ENCODE assay signal across 8 mouse cellular contexts in genomic region chr7:128529574-128530051, GRCm38 (mm10). TPM values are rescaled to one million over a fixed set of nuclear protein-coding genes. Genes with fewer than 3 reads are reported as not detected.
DNase-seq lines count a peak whose midpoint lies in the region; ATAC-seq and TF ChIP-seq lines count a peak whose summit lies in the region.

No protein-coding gene starts in this region.

- H3K9ac ChIP-seq in forebrain, embryonic 12.5 days = no peak overlapping the region
- H3K9ac ChIP-seq in hindbrain, embryonic 12.5 days = no peak overlapping the region
- no peak overlapping the region for H3K9ac ChIP-seq in neural tube, embryonic 15.5 days (replicated peaks)

- peak; percentile 61; the same call in 1 of the 2 replicates for ATAC-seq in forebrain, embryonic 12.5 days (ENCODE audit: low FRiP score)
- ATAC-seq in hindbrain, embryonic 12.5 days (ENCODE audit: low FRiP score) = peak; percentile 42; the same call in 1 of the 2 replicates
- peak; percentile 56; the same call in 1 of the 2 replicates for ATAC-seq in neural tube, embryonic 15.5 days (ENCODE audit: low FRiP score)

- DNase-seq in cerebellum, adult 9-10 months = peak; percentile 47
- DNase-seq in cerebellum, adult 11 months = no peak
- peak; percentile 75 for DNase-seq in Muller cell, postnatal 12 days (ENCODE audit: inconsistent ontology term)
- peak; percentile 63 to 74 for DNase-seq in lung, adult 18-20 months
- DNase-seq in kidney, adult 2 months = no peak

- H3K27me3 ChIP-seq in forebrain, embryonic 12.5 days = peaks cover 14% of the 10 kb centered on the region; the same call in 1 of the 2 replicates
- peaks cover 2% of the 10 kb centered on the region for H3K27me3 ChIP-seq in hindbrain, embryonic 12.5 days
- peaks cover 4% of the 10 kb centered on the region; the same call in 1 of the 2 replicates for H3K27me3 ChIP-seq in neural tube, embryonic 15.5 days (replicated peaks)
- H3K27me3 ChIP-seq in kidney, adult 2 months (replicated peaks; ENCODE audit: control insufficient read depth, insufficient read depth, low read length) = no peaks in the 10 kb centered on the region

- H3K4me3 ChIP-seq in forebrain, embryonic 12.5 days (replicated peaks) = no peak overlapping the region
- H3K4me3 ChIP-seq in hindbrain, embryonic 12.5 days = no peak overlapping the region
- H3K4me3 ChIP-seq in neural tube, embryonic 15.5 days (replicated peaks) = no peak overlapping the region
- H3K4me3 ChIP-seq in kidney, adult 2 months (ENCODE audit: insufficient read depth, low read depth, low read length) = no peak overlapping the region

- no peaks in the 10 kb centered on the region for H3K36me3 ChIP-seq in forebrain, embryonic 12.5 days (replicated peaks)
- no peaks in the 10 kb centered on the region for H3K36me3 ChIP-seq in hindbrain, embryonic 12.5 days
- H3K36me3 ChIP-seq in neural tube, embryonic 15.5 days = no peaks in the 10 kb centered on the region
- no peaks in the 10 kb centered on the region for H3K36me3 ChIP-seq in kidney, adult 2 months (ENCODE audit: control insufficient read depth, insufficient read depth, low read length)

- WGBS in forebrain, embryonic 12.5 days = 37% methylated on average over 14 of the region's 14 CpGs
- WGBS in hindbrain, embryonic 12.5 days = 52% methylated on average over 14 of the region's 14 CpGs
- 28% methylated on average over 14 of the region's 14 CpGs for WGBS in neural tube, embryonic 15.5 days
- 57% methylated on average over 14 of the region's 14 CpGs for WGBS in kidney, adult 2 months

- H3K4me2 ChIP-seq in forebrain, embryonic 12.5 days = no peak overlapping the region
- H3K4me2 ChIP-seq in hindbrain, embryonic 12.5 days (replicated peaks) = 0 out of 2 replicates have a peak overlapping the region, but pooled peaks have one; percentile 4
- no peak overlapping the region for H3K4me2 ChIP-seq in neural tube, embryonic 15.5 days

- no peaks in the 10 kb centered on the region for H3K9me3 ChIP-seq in forebrain, embryonic 12.5 days
- H3K9me3 ChIP-seq in hindbrain, embryonic 12.5 days (replicated peaks) = no peaks in the 10 kb centered on the region
- H3K9me3 ChIP-seq in neural tube, embryonic 15.5 days (replicated peaks) = no peaks in the 10 kb centered on the region

- TF ChIP-seq POLR2A in kidney, adult 2 months (IDR thresholded peaks at IDR 0.05; ENCODE audit: low read depth, low read length) = no peak

- H3K27ac ChIP-seq in forebrain, embryonic 12.5 days = peak overlapping the region; percentile 69
- H3K27ac ChIP-seq in hindbrain, embryonic 12.5 days = peak overlapping the region; percentile 78
- peak overlapping the region; percentile 68 for H3K27ac ChIP-seq in neural tube, embryonic 15.5 days (replicated peaks)
- no peak overlapping the region for H3K27ac ChIP-seq in kidney, adult 2 months (ENCODE audit: insufficient read depth, low read depth, low read length)

- TF ChIP-seq CTCF in kidney, adult 2 months (conservative IDR thresholded peaks at IDR 0.05; ENCODE audit: insufficient read depth, insufficient read length, low read depth, low read length) = no peak

- H3K4me1 ChIP-seq in forebrain, embryonic 12.5 days = peaks cover 52% of the 10 kb centered on the region
- peaks cover 43% of the 10 kb centered on the region for H3K4me1 ChIP-seq in hindbrain, embryonic 12.5 days
- peaks cover 53% of the 10 kb centered on the region for H3K4me1 ChIP-seq in neural tube, embryonic 15.5 days
- peaks cover 29% of the 10 kb centered on the region for H3K4me1 ChIP-seq in kidney, adult 2 months (ENCODE audit: control insufficient read depth, insufficient read depth, low read length)

RNA-seq across cellular contexts. Expression of gene Bag3, which starts 6.2 kb away (rescaled TPM):
- polyA plus RNA-seq in forebrain, embryonic 12.5 days (2016; fragmentation: Nextera tagmentation; extraction: Ambion mirVana) = 3.0 and 3.6 TPM in 2 replicates
- 5.6 and 6.4 TPM in 2 replicates for polyA plus RNA-seq in hindbrain, embryonic 12.5 days (2016; fragmentation: Nextera tagmentation; extraction: Ambion mirVana)
- polyA plus RNA-seq in neural tube, embryonic 15.5 days (2015; fragmentation: Nextera tagmentation; extraction: Ambion mirVana) = 2.6 and 4.5 TPM in 2 replicates
- 27.6 and 28.3 TPM in 2 replicates for polyA plus RNA-seq in kidney, adult 2 months (2012; rRNA removed)

Comparison
In these comparisons a context has a peak if more than half of its experiments do, and no peak if none do; other contexts are left out.
1. DNase-seq: peak in cerebellum, adult 9-10 months (single experiment), Muller cell, postnatal 12 days (single experiment) and lung, adult 18-20 months (2 of 2); none in cerebellum, adult 11 months (single experiment) and kidney, adult 2 months (single experiment).
2. Peak in every context shown above with its lines, with median percentiles within 50 percentile points of each other: ATAC-seq.